ENCODE assay signal across 7 mouse cellular contexts in genomic region chr17:33717982-33718381, GRCm38 (mm10). TPM values are rescaled to one million over a fixed set of nuclear protein-coding genes. Genes with fewer than 3 reads are reported as not detected.
A peak's percentile ranks its signal among the peaks of the same experiment; 100 is the strongest.
DNase-seq lines count a peak whose midpoint lies in the region; ATAC-seq and TF ChIP-seq lines count a peak whose summit lies in the region.

No protein-coding gene starts in this region.

- H3K9me3 ChIP-seq in lung, embryonic 15.5 days = no peaks in the 10 kb centered on the region
- H3K9me3 ChIP-seq in embryonic facial prominence, embryonic 14.5 days (ENCODE audit: control insufficient read depth, low read length) = no peaks in the 10 kb centered on the region
- no peaks in the 10 kb centered on the region for H3K9me3 ChIP-seq in limb, embryonic 11.5 days (ENCODE audit: control insufficient read depth, low read length)

- no peaks in the 10 kb centered on the region for H3K27me3 ChIP-seq in lung, embryonic 15.5 days
- no peaks in the 10 kb centered on the region for H3K27me3 ChIP-seq in embryonic facial prominence, embryonic 14.5 days (replicated peaks; ENCODE audit: control insufficient read depth, insufficient read depth, low read length)
- H3K27me3 ChIP-seq in limb, embryonic 11.5 days (ENCODE audit: control insufficient read depth, insufficient read depth, low read length) = no peaks in the 10 kb centered on the region
- H3K27me3 ChIP-seq in small intestine, adult 2 months (ENCODE audit: control insufficient read depth, insufficient read depth, low read length) = no peaks in the 10 kb centered on the region

- H3K27ac ChIP-seq in lung, embryonic 15.5 days = no peak overlapping the region
- no peak overlapping the region for H3K27ac ChIP-seq in embryonic facial prominence, embryonic 14.5 days (replicated peaks; ENCODE audit: low read depth, low read length)
- no peak overlapping the region for H3K27ac ChIP-seq in limb, embryonic 11.5 days (replicated peaks; ENCODE audit: low read depth, low read length)
- H3K27ac ChIP-seq in small intestine, adult 2 months (ENCODE audit: insufficient read depth, low read depth, low read length) = peak overlapping the region; percentile 1; the same call in 1 of the 2 replicates

- H3K4me2 ChIP-seq in lung, embryonic 15.5 days = peak overlapping the region; percentile 62
- H3K4me2 ChIP-seq in embryonic facial prominence, embryonic 14.5 days (ENCODE audit: low read depth, low read length) = peak overlapping the region; percentile 77
- peak overlapping the region; percentile 71 for H3K4me2 ChIP-seq in limb, embryonic 11.5 days (ENCODE audit: low read depth, severe bottlenecking)

- H3K4me1 ChIP-seq in lung, embryonic 15.5 days = 0 out of 2 replicates have a peak, but pooled peaks cover 3% of the 10 kb centered on the region
- 0 out of 2 replicates have a peak, but pooled peaks cover 4% of the 10 kb centered on the region for H3K4me1 ChIP-seq in embryonic facial prominence, embryonic 14.5 days (ENCODE audit: control insufficient read depth, insufficient read depth, low read length)
- peaks cover 4% of the 10 kb centered on the region; the same call in 1 of the 2 replicates for H3K4me1 ChIP-seq in limb, embryonic 11.5 days (ENCODE audit: control insufficient read depth, insufficient read depth, low read length)
- no peaks in the 10 kb centered on the region for H3K4me1 ChIP-seq in small intestine, adult 2 months (ENCODE audit: control insufficient read depth, insufficient read depth, insufficient read length, low read length)

- TF ChIP-seq CTCF in small intestine, adult 2 months (IDR thresholded peaks at IDR 0.05; ENCODE audit: extremely low read depth, insufficient read length, insufficient replicate concordance, low read depth, low read length) = no peak

- no peaks in the 10 kb centered on the region for H3K36me3 ChIP-seq in lung, embryonic 15.5 days
- no peaks in the 10 kb centered on the region for H3K36me3 ChIP-seq in embryonic facial prominence, embryonic 14.5 days (ENCODE audit: control insufficient read depth, insufficient read depth, low read length)
- H3K36me3 ChIP-seq in limb, embryonic 11.5 days (ENCODE audit: control insufficient read depth, insufficient read depth, low read length) = no peaks in the 10 kb centered on the region
- H3K36me3 ChIP-seq in small intestine, adult 2 months (ENCODE audit: control insufficient read depth, insufficient read depth, low read length) = no peaks in the 10 kb centered on the region

- TF ChIP-seq POLR2A in small intestine, adult 2 months (IDR thresholded peaks at IDR 0.05; ENCODE audit: low read depth, low read length) = no peak

- 7% methylated on average over 8 of the region's 8 CpGs for WGBS in lung, embryonic 15.5 days
- WGBS in embryonic facial prominence, embryonic 14.5 days = 8% methylated on average over 8 of the region's 8 CpGs
- 9% methylated on average over 8 of the region's 8 CpGs for WGBS in limb, embryonic 11.5 days
- WGBS in small intestine, adult 2 months = 4% methylated on average over 8 of the region's 8 CpGs

- peak overlapping the region; percentile 71 for H3K4me3 ChIP-seq in lung, embryonic 15.5 days
- H3K4me3 ChIP-seq in embryonic facial prominence, embryonic 14.5 days (ENCODE audit: low read depth, low read length) = peak overlapping the region; percentile 91
- peak overlapping the region; percentile 77 for H3K4me3 ChIP-seq in limb, embryonic 11.5 days (ENCODE audit: low read depth, low read length)
- peak overlapping the region; percentile 92 for H3K4me3 ChIP-seq in small intestine, adult 2 months (ENCODE audit: low read depth, low read length)

- peak overlapping the region; percentile 53 for H3K9ac ChIP-seq in lung, embryonic 15.5 days
- H3K9ac ChIP-seq in embryonic facial prominence, embryonic 14.5 days (ENCODE audit: low read depth, low read length) = peak overlapping the region; percentile 72
- H3K9ac ChIP-seq in limb, embryonic 11.5 days (ENCODE audit: low read length) = peak overlapping the region; percentile 65

- no peak for DNase-seq in lung, adult 18-20 months
- DNase-seq in embryonic facial prominence, embryonic 14.5 days (ENCODE audit: low spot score) = no peak
- no peak for DNase-seq in limb, embryonic 11.5 days (ENCODE audit: low spot score)
- DNase-seq in adipocyte (ENCODE audit: low spot score) = no peak
- DNase-seq in layer of hippocampus, adult 8-10 months (ENCODE audit: low spot score in 2 of 2) = no peak

- no peak for ATAC-seq in lung, embryonic 15.5 days (ENCODE audit: borderline replicate concordance, extremely low read depth, low FRiP score, low TSS enrichment)
- ATAC-seq in embryonic facial prominence, embryonic 14.5 days (ENCODE audit: low read depth) = no peak
- no peak for ATAC-seq in limb, embryonic 11.5 days (ENCODE audit: insufficient number of reproducible peaks, low FRiP score, low TSS enrichment, low read depth)

RNA-seq across cellular contexts. Expression of gene March2, which starts 0.5 kb away (rescaled TPM):
- polyA plus RNA-seq in lung, embryonic 15.5 days (2015; fragmentation: Nextera tagmentation; extraction: Ambion mirVana) = 58.8 and 60.7 TPM in 2 replicates
- polyA plus RNA-seq in embryonic facial prominence, embryonic 14.5 days (2014; fragmentation: Nextera tagmentation; extraction: Ambion mirVana) = 62.2 and 63.9 TPM in 2 replicates
- 30.3 and 30.6 TPM in 2 replicates for polyA plus RNA-seq in limb, embryonic 11.5 days (2014; fragmentation: Nextera tagmentation; extraction: Ambion mirVana)
- polyA plus RNA-seq in small intestine, adult 2 months (2012; rRNA removed) = 43.7 and 60.9 TPM in 2 replicates
- total RNA-seq in layer of hippocampus, adult 8-10 months (2022) = 10 to 100 TPM; 73.7 to 87.2 (median 80.7) TPM

RNA-seq across cellular contexts. Expression of gene Hnrnpm, which starts 31.3 kb away (rescaled TPM):
- 325 and 344 TPM in 2 replicates for polyA plus RNA-seq in lung, embryonic 15.5 days (2015; fragmentation: Nextera tagmentation; extraction: Ambion mirVana)
- polyA plus RNA-seq in embryonic facial prominence, embryonic 14.5 days (2014; fragmentation: Nextera tagmentation; extraction: Ambion mirVana) = 266 and 275 TPM in 2 replicates
- 644 and 689 TPM in 2 replicates for polyA plus RNA-seq in limb, embryonic 11.5 days (2014; fragmentation: Nextera tagmentation; extraction: Ambion mirVana)
- polyA plus RNA-seq in small intestine, adult 2 months (2012; rRNA removed) = 54.5 and 91.7 TPM in 2 replicates
- 100 to 1,000 TPM; 131 to 157 (median 141) TPM for total RNA-seq in layer of hippocampus, adult 8-10 months (2022)

RNA-seq across cellular contexts. Expression of gene Rab11b, which starts 42.3 kb away (rescaled TPM):
- 281 and 306 TPM in 2 replicates for polyA plus RNA-seq in lung, embryonic 15.5 days (2015; fragmentation: Nextera tagmentation; extraction: Ambion mirVana)
- 156 and 181 TPM in 2 replicates for polyA plus RNA-seq in embryonic facial prominence, embryonic 14.5 days (2014; fragmentation: Nextera tagmentation; extraction: Ambion mirVana)
- polyA plus RNA-seq in limb, embryonic 11.5 days (2014; fragmentation: Nextera tagmentation; extraction: Ambion mirVana) = 270 and 277 TPM in 2 replicates
- polyA plus RNA-seq in small intestine, adult 2 months (2012; rRNA removed) = 171 and 431 TPM in 2 replicates
- total RNA-seq in layer of hippocampus, adult 8-10 months (2022) = 100 to 1,000 TPM; 272 to 320 (median 292) TPM
